ENCODE assay signal across 17 mouse cellular contexts in genomic region chr13:41573126-41573846, GRCm38 (mm10). TPM values are rescaled to one million over a fixed set of nuclear protein-coding genes. Genes with fewer than 3 reads are reported as not detected.
DNase-seq lines count a peak whose midpoint lies in the region; ATAC-seq and TF ChIP-seq lines count a peak whose summit lies in the region.
"Had no signal": no experiment of that assay in that cellular context is flagged by ENCODE, and none has a peak within 500 bp of the region (broad histone marks: within the 10 kb centered on the region; RNA-seq: fewer than 3 reads in every experiment).

No protein-coding gene starts in this region.

- H3K27me3 ChIP-seq in kidney, postnatal 0 days (ENCODE audit: insufficient read depth, low read length) = no peaks in the 10 kb centered on the region
- no peaks in the 10 kb centered on the region for H3K27me3 ChIP-seq in kidney, embryonic 15.5 days
- H3K27me3 ChIP-seq: forebrain, embryonic 15.5 days; liver, embryonic 12.5 days had no signal

- no peaks in the 10 kb centered on the region for H3K4me1 ChIP-seq in kidney, postnatal 0 days (replicated peaks; ENCODE audit: insufficient read depth, low read length)
- peaks cover 10% of the 10 kb centered on the region for H3K4me1 ChIP-seq in kidney, embryonic 15.5 days
- H3K4me1 ChIP-seq: liver, embryonic 12.5 days had no signal

- intact Hi-C loops in left cerebral cortex, postnatal 25 days (cut with DNase I) = loop anchor here (2.0 to 10.0 kb wide), 3 partner anchors 62 to 788 kb away; no protein-coding TSS in a partner anchor

- ATAC-seq in kidney, postnatal 0 days (replicated peaks; ENCODE audit: low FRiP score, low read depth) = no peak
- ATAC-seq in kidney, embryonic 15.5 days (replicated peaks; ENCODE audit: low FRiP score) = no peak
- ATAC-seq: liver, embryonic 12.5 days had no signal

- H3K27ac ChIP-seq in kidney, postnatal 0 days = no peak overlapping the region
- no peak overlapping the region for H3K27ac ChIP-seq in kidney, embryonic 15.5 days
- H3K27ac ChIP-seq: forebrain, embryonic 15.5 days; liver, embryonic 12.5 days had no signal

- H3K36me3 ChIP-seq in kidney, postnatal 0 days (ENCODE audit: insufficient read depth, low read length) = no peaks in the 10 kb centered on the region
- H3K36me3 ChIP-seq in kidney, embryonic 15.5 days = no peaks in the 10 kb centered on the region
- H3K36me3 ChIP-seq: forebrain, embryonic 15.5 days; liver, embryonic 12.5 days had no signal

- no peak overlapping the region for H3K4me2 ChIP-seq in kidney, postnatal 0 days (ENCODE audit: low read length)
- H3K4me2 ChIP-seq in kidney, embryonic 15.5 days = no peak overlapping the region
- H3K4me2 ChIP-seq: forebrain, embryonic 15.5 days; heart, embryonic 11.5 days; liver, embryonic 12.5 days had no signal

- no peak overlapping the region for H3K9ac ChIP-seq in kidney, postnatal 0 days (ENCODE audit: low read depth, low read length)
- H3K9ac ChIP-seq in kidney, embryonic 15.5 days = no peak overlapping the region
- H3K9ac ChIP-seq: forebrain, embryonic 15.5 days; liver, embryonic 12.5 days had no signal

- H3K4me3 ChIP-seq in kidney, postnatal 0 days (replicated peaks; ENCODE audit: low read depth, low read length) = no peak overlapping the region
- H3K4me3 ChIP-seq in kidney, embryonic 15.5 days (replicated peaks) = no peak overlapping the region
- H3K4me3 ChIP-seq: forebrain, embryonic 15.5 days; liver, embryonic 12.5 days had no signal

- DNase-seq in kidney, postnatal 0 days (ENCODE audit: low spot score) = no peak
- DNase-seq in CD4-positive, CD25-positive, alpha-beta regulatory T cell, adult 2 months (ENCODE audit: low read depth, low spot score) = peak; percentile 27
- DNase-seq in ES-CJ7 (ENCODE audit: low read depth, low spot score) = peak; percentile 4
- DNase-seq in gonadal fat pad, adult 2 months (ENCODE audit: low read depth) = peak; percentile 30
- no peak for DNase-seq in left cerebral cortex, postnatal 25 days (ENCODE audit: low spot score in 2 of 2)
- no peak for DNase-seq in Muller cell, postnatal 12 days (ENCODE audit: inconsistent ontology term)
- DNase-seq: cerebellum, adult 8-10 months; embryo, embryonic 11 days; gastrocnemius, postnatal 25 days; heart, postnatal 36 days; kidney, postnatal 10 days; right cerebral cortex, adult 18-20 months; thymus, postnatal 14 days had no signal

- peak; percentile 20; the same call in 1 of the 2 replicates for TF ChIP-seq CTCF in kidney, postnatal 0 days (IDR thresholded peaks at IDR 0.05; ENCODE audit: low read depth)

- 50% methylated on average over 4 of the region's 4 CpGs for WGBS in kidney, postnatal 0 days
- WGBS in kidney, embryonic 15.5 days = 56% methylated on average over 4 of the region's 4 CpGs

- no peaks in the 10 kb centered on the region for H3K9me3 ChIP-seq in kidney, postnatal 0 days (replicated peaks; ENCODE audit: low read length)
- 0 out of 2 replicates have a peak, but pooled peaks cover 4% of the 10 kb centered on the region for H3K9me3 ChIP-seq in kidney, embryonic 15.5 days (replicated peaks)
- H3K9me3 ChIP-seq: liver, embryonic 12.5 days had no signal

RNA-seq across cellular contexts. Expression of gene Tmem170b, which starts 32.4 kb away (rescaled TPM):
- 6.8 and 7.0 TPM in 2 replicates for polyA plus RNA-seq in kidney, postnatal 0 days (2015; fragmentation: Nextera tagmentation; extraction: Ambion mirVana)
- 9.5 and 10.2 TPM in 2 replicates for polyA plus RNA-seq in kidney, embryonic 15.5 days (2015; fragmentation: Nextera tagmentation; extraction: Ambion mirVana)
- polyA plus RNA-seq in gonadal fat pad, adult 2 months (2012; rRNA removed) = 3.8 and 6.5 TPM in 2 replicates
- 10 to 100 TPM; 85.9 to 91.5 TPM for total RNA-seq in left cerebral cortex, postnatal 25 days (2021)

Comparison
In these comparisons a context has a peak if more than half of its experiments do, and no peak if none do; other contexts are left out.
1. DNase-seq: peak in CD4-positive, CD25-positive, alpha-beta regulatory T cell, adult 2 months (single experiment), ES-CJ7 (single experiment) and gonadal fat pad, adult 2 months (single experiment); none in kidney, postnatal 0 days (single experiment), left cerebral cortex, postnatal 25 days (0 of 2) and Muller cell, postnatal 12 days (single experiment).